Mouse (Mus musculus): ENCODE results near the gene Dcaf10. TPM values are rescaled to one million over a fixed set of nuclear protein-coding genes. Genes with fewer than 3 reads are reported as not detected.
A peak's percentile ranks its signal among the peaks of the same experiment; 100 is the strongest.

The Dcaf10 gene
- polyA plus RNA-seq (2015; fragmentation: Nextera tagmentation; extraction: Ambion mirVana) = 5.6 and 6.1 TPM in 2 replicates

- Histone ChIP-seq H3K27me3 (0 out of 2 replicates have a peak, but pooled peaks cover 4% of the 10 kb centered on the region), H3K4me2 (peak within 1 kb of the TSS; percentile 87), H3K9ac (peak within 1 kb of the TSS; percentile 98), H3K9me3 (replicated peaks) (no peaks in the 10 kb centered on the region), H3K4me3 (replicated peaks) (peak within 1 kb of the TSS; percentile 95), H3K4me1 (replicated peaks) (peaks cover 20% of the 10 kb centered on the region), H3K27ac (peak within 1 kb of the TSS; percentile 99), H3K36me3 (peaks cover 19% of the 10 kb centered on the region)
- DNase-seq (peak; percentile 88), ATAC-seq (ENCODE audit: low read depth) (peak; percentile 90)
- under 1% methylated on average over 42 of the region's 42 CpGs for WGBS (ENCODE audit: insufficient replicate concordance)
Observed at GRCm38 (mm10) chr4:45341669-45342249, at the start of gene Dcaf10. Gene Dcaf10 (plus strand): TSS chr4:45342101.

- H3K27ac ChIP-seq = no peak within 1 kb of the TSS
- H3K9ac ChIP-seq = peak within 1 kb of the TSS; percentile 63
- H3K4me3 ChIP-seq (replicated peaks) = peak within 1 kb of the TSS; percentile 64
- WGBS (ENCODE audit: insufficient replicate concordance) = 17% methylated on average over 27 of the region's 27 CpGs
- ATAC-seq (ENCODE audit: low read depth) (peak; percentile 87), DNase-seq (peak; percentile 61)
- peaks cover 7% of the 10 kb centered on the region for H3K36me3 ChIP-seq
- H3K4me1 ChIP-seq (replicated peaks) = peaks cover 16% of the 10 kb centered on the region
- H3K27me3 ChIP-seq = no peaks in the 10 kb centered on the region
- H3K4me2 ChIP-seq = peak within 1 kb of the TSS; percentile 65
- H3K9me3 ChIP-seq (replicated peaks) = no peaks in the 10 kb centered on the region
Observed at GRCm38 (mm10) chr4:45296662-45297564, 45.0 kb upstream of the Dcaf10 start, which contains the start of gene Trmt10b. Gene Trmt10b (plus strand): TSS chr4:45297127.

GRCm38 (mm10) chr4:45305536-45305935 is 36.4 kb upstream of the Dcaf10 start:
- Histone ChIP-seq H3K4me1 (replicated peaks) (no peaks in the 10 kb centered on the region), H3K4me3 (replicated peaks) (no peak overlapping the region), H3K27me3 (no peaks in the 10 kb centered on the region), H3K9ac (no peak overlapping the region), H3K36me3 (peaks cover 42% of the 10 kb centered on the region), H3K9me3 (replicated peaks) (no peaks in the 10 kb centered on the region), H3K27ac (no peak overlapping the region), H3K4me2 (no peak overlapping the region)
- DNase-seq (no peak), ATAC-seq (ENCODE audit: low read depth) (no peak)
- WGBS (ENCODE audit: insufficient replicate concordance) = 89% methylated on average over 14 of the region's 14 CpGs

GRCm38 (mm10) chr4:45308046-45308445 is 33.9 kb upstream of the Dcaf10 start:
- Histone ChIP-seq H3K27me3 (no peaks in the 10 kb centered on the region), H3K4me1 (replicated peaks) (no peaks in the 10 kb centered on the region)
- no peak for DNase-seq

GRCm38 (mm10) chr4:45308606-45309005 is 33.3 kb upstream of the Dcaf10 start:
- Histone ChIP-seq H3K4me3 (replicated peaks) (no peak overlapping the region), H3K27ac (no peak overlapping the region), H3K27me3 (no peaks in the 10 kb centered on the region), H3K4me1 (replicated peaks) (no peaks in the 10 kb centered on the region), H3K9me3 (replicated peaks) (no peaks in the 10 kb centered on the region), H3K4me2 (no peak overlapping the region), H3K36me3 (peaks cover 33% of the 10 kb centered on the region), H3K9ac (no peak overlapping the region)
- DNase-seq (no peak), ATAC-seq (ENCODE audit: low read depth) (no peak)
- WGBS (ENCODE audit: insufficient replicate concordance) = 66% methylated on average over 6 of the region's 6 CpGs

More at GRCm38 (mm10) chr4:45308046-45308445, 33.9 kb upstream of the Dcaf10 start:
- no peak overlapping the region for H3K27ac ChIP-seq
- no peak for ATAC-seq (ENCODE audit: low read depth)
- no peak overlapping the region for H3K4me3 ChIP-seq (replicated peaks)
- WGBS (ENCODE audit: insufficient replicate concordance) = 44% methylated on average over 11 of the region's 11 CpGs
- no peaks in the 10 kb centered on the region for H3K9me3 ChIP-seq (replicated peaks)
- no peak overlapping the region for H3K4me2 ChIP-seq
- H3K9ac ChIP-seq = no peak overlapping the region
- peaks cover 34% of the 10 kb centered on the region for H3K36me3 ChIP-seq

GRCm38 (mm10) chr4:45311056-45311455 is 30.8 kb upstream of the Dcaf10 start:
- no peaks in the 10 kb centered on the region for H3K4me1 ChIP-seq (replicated peaks)
- DNase-seq (no peak), ATAC-seq (ENCODE audit: low read depth) (no peak)
- no peak overlapping the region for H3K9ac ChIP-seq
- H3K4me2 ChIP-seq = no peak overlapping the region
- no peak overlapping the region for H3K27ac ChIP-seq
- H3K9me3 ChIP-seq (replicated peaks) = no peaks in the 10 kb centered on the region
- no peak overlapping the region for H3K4me3 ChIP-seq (replicated peaks)
- peaks cover 27% of the 10 kb centered on the region for H3K36me3 ChIP-seq
- WGBS (ENCODE audit: insufficient replicate concordance) = 85% methylated on average over 2 of the region's 2 CpGs
- no peaks in the 10 kb centered on the region for H3K27me3 ChIP-seq

- H3K9me3 ChIP-seq (replicated peaks) = no peaks in the 10 kb centered on the region
- peak overlapping the region; percentile 90 for H3K9ac ChIP-seq
- ATAC-seq (ENCODE audit: low read depth) = peak; percentile 86
- peak overlapping the region; percentile 83 for H3K27ac ChIP-seq
- H3K27me3 ChIP-seq = peaks cover 18% of the 10 kb centered on the region; the same call in 1 of the 2 replicates
- DNase-seq = peak; percentile 72
- H3K4me3 ChIP-seq (replicated peaks) = peak overlapping the region; percentile 92
- H3K36me3 ChIP-seq = peaks cover 30% of the 10 kb centered on the region
- peaks cover 18% of the 10 kb centered on the region for H3K4me1 ChIP-seq (replicated peaks)
- WGBS (ENCODE audit: insufficient replicate concordance) = under 1% methylated on average over 56 of the region's 56 CpGs
- H3K4me2 ChIP-seq = peak overlapping the region; percentile 74
Observed at GRCm38 (mm10) chr4:45320159-45320816, 21.6 kb upstream of the Dcaf10 start.

- Histone ChIP-seq H3K9me3 (replicated peaks) (no peaks in the 10 kb centered on the region), H3K27me3 (0 out of 2 replicates have a peak, but pooled peaks cover 10% of the 10 kb centered on the region), H3K4me1 (replicated peaks) (no peaks in the 10 kb centered on the region), H3K36me3 (no peaks in the 10 kb centered on the region), H3K4me2 (no peak overlapping the region), H3K4me3 (replicated peaks) (no peak overlapping the region), H3K9ac (no peak overlapping the region), H3K27ac (no peak overlapping the region)
- ATAC-seq (ENCODE audit: low read depth) = no peak
- no peak for DNase-seq
- WGBS (ENCODE audit: insufficient replicate concordance) = 64% methylated on average over 7 of the region's 7 CpGs
Observed at GRCm38 (mm10) chr4:45331139-45331538, 10.8 kb upstream of the Dcaf10 start.

- 28% methylated on average over 3 of the region's 3 CpGs for whole genome bisulfite sequencing (ENCODE audit: insufficient replicate concordance)
- no peak overlapping the region for H3K27ac ChIP-seq
- no peak overlapping the region for H3K9ac ChIP-seq
- DNase-seq (no peak), ATAC-seq (ENCODE audit: low read depth) (no peak)
- no peaks in the 10 kb centered on the region for H3K4me1 ChIP-seq (replicated peaks)
- H3K4me3 ChIP-seq (replicated peaks) = no peak overlapping the region
- no peaks in the 10 kb centered on the region for H3K9me3 ChIP-seq (replicated peaks)
- H3K36me3 ChIP-seq = no peaks in the 10 kb centered on the region
- no peak overlapping the region for H3K4me2 ChIP-seq
- H3K27me3 ChIP-seq = 0 out of 2 replicates have a peak, but pooled peaks cover 8% of the 10 kb centered on the region
Observed at GRCm38 (mm10) chr4:45332466-45332865, 9.4 kb upstream of the Dcaf10 start.

- H3K4me3 ChIP-seq (replicated peaks) = peak overlapping the region; percentile 95
- WGBS (ENCODE audit: insufficient replicate concordance) = 59% methylated on average over 9 of the region's 9 CpGs
- H3K27me3 ChIP-seq = 0 out of 2 replicates have a peak, but pooled peaks cover 4% of the 10 kb centered on the region
- DNase-seq (no peak), ATAC-seq (ENCODE audit: low read depth) (no peak)
- peak overlapping the region; percentile 98 for H3K9ac ChIP-seq
- H3K9me3 ChIP-seq (replicated peaks) = no peaks in the 10 kb centered on the region
- peaks cover 15% of the 10 kb centered on the region for H3K36me3 ChIP-seq
- peaks cover 20% of the 10 kb centered on the region for H3K4me1 ChIP-seq (replicated peaks)
- peak overlapping the region; percentile 87 for H3K4me2 ChIP-seq
- peak overlapping the region; percentile 99 for H3K27ac ChIP-seq
Observed at GRCm38 (mm10) chr4:45341226-45341625, 675 bp upstream of the Dcaf10 start.
